Mouse (Mus musculus) bone marrow, adult 2 months (tissue): ENCODE results near the gene A530064D06Rik.

ENCODE experiments used
- CTCF ChIP-seq: fragments of 200-500 bp; IDR thresholded peaks from 2 replicates; pipeline ENCODE4 v1.5.1; 2011; ENCODE audit warnings: low read length, control low read depth; ENCODE audit not compliant: control insufficient read depth, insufficient read depth
- POLR2A ChIP-seq: fragments of 200-500 bp; IDR thresholded peaks from 2 replicates; pipeline ENCODE4 v1.6.1; 2011; ENCODE audit warnings: low read depth, mild to moderate bottlenecking, control low read depth, low read length, borderline replicate concordance; ENCODE audit not compliant: control insufficient read depth

- no peak for TF ChIP-seq POLR2A
- TF ChIP-seq CTCF = peak; percentile 59
Observed at GRCm38 (mm10) chr17:48110547-48111287, 56.4 kb downstream of the A530064D06Rik start.
